In the genomic region with DNA sequence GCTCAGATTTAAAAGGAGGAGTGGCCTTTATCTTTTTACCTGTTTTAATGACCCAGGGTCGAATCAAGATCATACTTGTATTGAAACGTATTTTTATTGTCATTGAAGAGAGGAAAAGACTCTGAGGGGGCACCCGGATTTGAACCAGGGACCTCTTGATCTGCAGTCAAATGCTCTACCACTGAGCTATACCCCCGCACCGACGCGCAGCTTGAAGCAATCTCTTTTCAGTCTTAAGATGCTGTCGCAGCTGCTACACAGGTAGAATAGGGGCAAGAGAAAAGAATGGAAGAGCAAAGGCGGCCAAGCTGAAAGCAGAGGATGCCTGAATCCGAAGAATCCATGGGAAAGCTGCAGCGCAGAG, we compare ENCODE assay signal across 8 mouse cellular contexts. TPM values are rescaled to one million over a fixed set of nuclear protein-coding genes. Genes with fewer than 3 reads are reported as not detected.
DNase-seq lines count a peak whose midpoint lies in the region; ATAC-seq and TF ChIP-seq lines count a peak whose summit lies in the region.

A gene (plus strand): TSS at position 219 of the 364 bp plus-strand sequence.

- no peaks in the 10 kb centered on the region for H3K27me3 ChIP-seq in CH12.LX (replicated peaks)
- 0 out of 2 replicates have a peak, but pooled peaks cover 3% of the 10 kb centered on the region for H3K27me3 ChIP-seq in forebrain, embryonic 12.5 days
- H3K27me3 ChIP-seq in liver, postnatal 0 days (ENCODE audit: insufficient read depth, low read length): no peaks in the 10 kb centered on the region
- no peaks in the 10 kb centered on the region for H3K27me3 ChIP-seq in neural tube, embryonic 13.5 days

- peak within 1 kb of the TSS; percentile 83 for H3K9ac ChIP-seq in CH12.LX (ENCODE audit: insufficient read depth, low read depth)
- H3K9ac ChIP-seq in forebrain, embryonic 12.5 days: peak within 1 kb of the TSS; percentile 83
- peak within 1 kb of the TSS; percentile 76 for H3K9ac ChIP-seq in liver, postnatal 0 days (replicated peaks)
- H3K9ac ChIP-seq in neural tube, embryonic 13.5 days: peak within 1 kb of the TSS; percentile 97

- dilution Hi-C loops in CH12.LX (cut with MboI; ENCODE audit: extremely low pct_ligation_motif_present, extremely low pct_unique_long_range_greater_than_20kb, low sequenced_read_pairs): no loop called here

- H3K27ac ChIP-seq in CH12.LX (ENCODE audit: insufficient read depth, low read depth): peak within 1 kb of the TSS; percentile 83
- peak within 1 kb of the TSS; percentile 94 for H3K27ac ChIP-seq in forebrain, embryonic 12.5 days
- peak within 1 kb of the TSS; percentile 94 for H3K27ac ChIP-seq in liver, postnatal 0 days (ENCODE audit: low read depth)
- peak within 1 kb of the TSS; percentile 98 for H3K27ac ChIP-seq in neural tube, embryonic 13.5 days (replicated peaks)

- no peak for TF ChIP-seq CTCF in CH12.LX (conservative IDR thresholded peaks at IDR 0.05 in 1 of 2, IDR thresholded peaks at IDR 0.05 in 1 of 2; ENCODE audit: low read depth in 2 of 2, low read length in 2 of 2)
- no peak for TF ChIP-seq CTCF in liver, postnatal 0 days (IDR thresholded peaks at IDR 0.05; ENCODE audit: low read depth)

- H3K79me2 ChIP-seq in CH12.LX (replicated peaks; ENCODE audit: control insufficient read depth, extremely low read depth, insufficient read depth, poor library complexity, severe bottlenecking): no peaks in the 10 kb centered on the region

- in situ Hi-C loops in CH12.LX (cut with MboI; ENCODE audit: low pct_ligation_motif_present, low pct_unique_long_range_greater_than_20kb, low sequenced_read_pairs): loop anchor here (5.0 kb wide), 3 partner anchors 44 to 189 kb away; a partner anchor contains a TSS

- H3K4me1 ChIP-seq in CH12.LX (ENCODE audit: control insufficient read depth in 1 of 2, insufficient read depth in 2 of 2): peaks cover 14 to 51% of the 10 kb centered on the region in 2 experiments
- H3K4me1 ChIP-seq in forebrain, embryonic 12.5 days: peaks cover 23% of the 10 kb centered on the region
- H3K4me1 ChIP-seq in liver, postnatal 0 days (ENCODE audit: insufficient read depth): peaks cover 17% of the 10 kb centered on the region
- H3K4me1 ChIP-seq in neural tube, embryonic 13.5 days (replicated peaks): peaks cover 31% of the 10 kb centered on the region

- peak; percentile 96 for DNase-seq in CH12.LX (ENCODE audit: extremely low read depth)
- DNase-seq in c-Kit-positive CD71-positive TER-119-negative erythroid progenitor cells, embryonic 14.5 days (ENCODE audit: low read depth): peak; percentile 71
- DNase-seq in heart, postnatal 10 days: peak; percentile 89 to 91
- peak; percentile 90 for DNase-seq in layer of hippocampus, adult 11-12 months (ENCODE audit: low spot score)
- peak; percentile 87 for DNase-seq in liver, postnatal 0 days
- DNase-seq in testis, postnatal 14 days (ENCODE audit: low spot score): peak; percentile 82

- H3K4me2 ChIP-seq in CH12.LX (ENCODE audit: insufficient read depth, low read depth, poor library complexity, severe bottlenecking): peak within 1 kb of the TSS; percentile 46
- H3K4me2 ChIP-seq in forebrain, embryonic 12.5 days: peak within 1 kb of the TSS; percentile 72
- H3K4me2 ChIP-seq in liver, postnatal 0 days (ENCODE audit: low read depth, low read length): peak within 1 kb of the TSS; percentile 95
- H3K4me2 ChIP-seq in neural tube, embryonic 13.5 days: peak within 1 kb of the TSS; percentile 63

- H3K4me3 ChIP-seq in CH12.LX (replicated peaks in 1 of 3; ENCODE audit: low read depth in 2 of 3, low read length in 2 of 3, poor library complexity in 1 of 3): peak within 1 kb of the TSS; percentile 79 to 90 (median 90)
- peak within 1 kb of the TSS; percentile 78 for H3K4me3 ChIP-seq in forebrain, embryonic 12.5 days (replicated peaks)
- H3K4me3 ChIP-seq in liver, postnatal 0 days (ENCODE audit: low read depth, low read length): peak within 1 kb of the TSS; percentile 87
- peak within 1 kb of the TSS; percentile 91 for H3K4me3 ChIP-seq in neural tube, embryonic 13.5 days

- peak; percentile 47 for ATAC-seq in forebrain, embryonic 12.5 days (ENCODE audit: low FRiP score)
- ATAC-seq in liver, postnatal 0 days: peak; percentile 47
- peak; percentile 78 for ATAC-seq in neural tube, embryonic 13.5 days (ENCODE audit: low read depth)

- TF ChIP-seq RAD21 in CH12.LX (IDR thresholded peaks at IDR 0.05; ENCODE audit: low read depth, low read length): no peak

- H3K36me3 ChIP-seq in CH12.LX (replicated peaks in 1 of 2; ENCODE audit: control insufficient read depth in 1 of 2, insufficient read depth in 1 of 2, low read length in 1 of 2): peaks cover 0 to 4% of the 10 kb centered on the region in 2 experiments
- H3K36me3 ChIP-seq in forebrain, embryonic 12.5 days (replicated peaks): no peaks in the 10 kb centered on the region
- no peaks in the 10 kb centered on the region for H3K36me3 ChIP-seq in liver, postnatal 0 days (replicated peaks; ENCODE audit: insufficient read depth, low read length)
- H3K36me3 ChIP-seq in neural tube, embryonic 13.5 days: no peaks in the 10 kb centered on the region

- TF ChIP-seq EP300 in CH12.LX (IDR thresholded peaks at IDR 0.05; ENCODE audit: low read length): no peak
- TF ChIP-seq EP300 in liver, postnatal 0 days (IDR thresholded peaks at IDR 0.05; ENCODE audit: low read depth): no peak

- TF ChIP-seq POLR2A in CH12.LX (IDR thresholded peaks at IDR 0.05; ENCODE audit: low read depth, low read length): no peak

- 0% methylated on average over 11 of the region's 11 CpGs for WGBS in forebrain, embryonic 12.5 days
- 1% methylated on average over 11 of the region's 11 CpGs for WGBS in liver, postnatal 0 days (ENCODE audit: insufficient replicate concordance)
- 0% methylated on average over 11 of the region's 11 CpGs for WGBS in neural tube, embryonic 13.5 days

- intact Hi-C loops in heart, postnatal 10 days (cut with DNase I): loop anchor here (2.0 to 5.0 kb wide), 2 partner anchors 86 to 189 kb away; a partner anchor contains a TSS

- no peaks in the 10 kb centered on the region for H3K9me3 ChIP-seq in CH12.LX (replicated peaks; ENCODE audit: low read length)
- no peaks in the 10 kb centered on the region for H3K9me3 ChIP-seq in forebrain, embryonic 12.5 days
- no peaks in the 10 kb centered on the region for H3K9me3 ChIP-seq in liver, postnatal 0 days (ENCODE audit: low read length)
- no peaks in the 10 kb centered on the region for H3K9me3 ChIP-seq in neural tube, embryonic 13.5 days

TF ChIP-seq in CH12.LX, 34 proteins besides CTCF, POLR2A, EP300 and RAD21:
- no peak for TF ChIP-seq POLR2AphosphoS2 (IDR thresholded peaks at IDR 0.05; ENCODE audit: low read depth, low read length)
- TF ChIP-seq MAZ (IDR thresholded peaks at IDR 0.05; ENCODE audit: low read depth, low read length): peak; percentile 47; the same call in 1 of the 2 replicates
- TF ChIP-seq JUND (conservative IDR thresholded peaks at IDR 0.05; ENCODE audit: low read depth, low read length): no peak
- no peak for TF ChIP-seq MXI1 (IDR thresholded peaks at IDR 0.05; ENCODE audit: low read depth, low read length)
- no peak for TF ChIP-seq UBTF (IDR thresholded peaks at IDR 0.05; ENCODE audit: low read depth, low read length)
- TF ChIP-seq NRF1 (IDR thresholded peaks at IDR 0.05; ENCODE audit: low read depth, low read length): peak; percentile 66
- TF ChIP-seq CHD1 (IDR thresholded peaks at IDR 0.05; ENCODE audit: low read depth, low read length): no peak
- TF ChIP-seq MAX (IDR thresholded peaks at IDR 0.05; ENCODE audit: low read length): no peak
- peak; percentile 47; the same call in 1 of the 2 replicates for TF ChIP-seq IRF4 (IDR thresholded peaks at IDR 0.05; ENCODE audit: low read depth, low read length)
- 0 out of 2 replicates have a peak, but pooled peaks have one; percentile 63 for TF ChIP-seq E2F4 (IDR thresholded peaks at IDR 0.05; ENCODE audit: insufficient replicate concordance, low read depth, low read length)
- no peak for TF ChIP-seq ZMIZ1 (IDR thresholded peaks at IDR 0.05; ENCODE audit: low read depth, low read length)
- TF ChIP-seq ELF1 (IDR thresholded peaks at IDR 0.05; ENCODE audit: low read depth, low read length): peak; percentile 96
- no peak for TF ChIP-seq ETS1 (conservative IDR thresholded peaks at IDR 0.05; ENCODE audit: low read depth, low read length)
- TF ChIP-seq MAFK (IDR thresholded peaks at IDR 0.05; ENCODE audit: insufficient replicate concordance, low read length): peak; percentile 96
- 0 out of 2 replicates have a peak, but pooled peaks have one; percentile 78 for TF ChIP-seq KAT2A (IDR thresholded peaks at IDR 0.05; ENCODE audit: insufficient replicate concordance, low read length)
- no peak for TF ChIP-seq ZNF384 (IDR thresholded peaks at IDR 0.05; ENCODE audit: low read depth, low read length)
- peak; percentile 99 for TF ChIP-seq TBP (conservative IDR thresholded peaks at IDR 0.05; ENCODE audit: low read depth, low read length)
- TF ChIP-seq SIN3A (IDR thresholded peaks at IDR 0.05; ENCODE audit: low read length): no peak

RNA-seq across cellular contexts. Expression of the gene that starts here (rescaled TPM):
- total RNA-seq in CH12.LX (2012; rRNA removed) (16.8 and 18.6 TPM in 2 replicates), CH12.LX (2014; rRNA removed) (12.3 and 12.5 TPM in 2 replicates)
- 45.1 and 45.4 TPM in 2 replicates for polyA plus RNA-seq in CH12.LX (2012; ENCODE audit: insufficient read length, low read depth)
- polyA plus RNA-seq in forebrain, embryonic 12.5 days (2016; fragmentation: Nextera tagmentation; extraction: Ambion mirVana): 103 and 109 TPM in 2 replicates
- total RNA-seq in heart, postnatal 10 days (2021): 10 to 100 TPM; 74.9 to 76.4 TPM
- polyA plus RNA-seq in liver, postnatal 0 days (2015; fragmentation: Nextera tagmentation; extraction: Ambion mirVana): 30.0 and 32.2 TPM in 2 replicates
- 114 and 123 TPM in 2 replicates for polyA plus RNA-seq in neural tube, embryonic 13.5 days (2015; fragmentation: Nextera tagmentation; extraction: Ambion mirVana)

Comparison
In these comparisons a context has a peak if more than half of its experiments do, and no peak if none do; other contexts are left out.
1. Peak in every context shown above with its lines: DNase-seq, ATAC-seq, H3K4me3 ChIP-seq and H3K27ac ChIP-seq.